Mouse (Mus musculus) ES-Bruce4 (cell line): ENCODE results near the gene Apaf1. TPM values are rescaled to one million over a fixed set of nuclear protein-coding genes. Genes with fewer than 3 reads are reported as not detected.

ENCODE experiments used
- H3K27ac ChIP-seq: 2 replicates; pipeline ENCODE4 v1.5.1; 2012; ENCODE audit warnings: low read length, inconsistent platforms; ENCODE audit not compliant: insufficient read depth
- H3K27me3 ChIP-seq: 2 replicates; pipeline ENCODE4 v1.6.1; 2012; ENCODE audit warnings: mild to moderate bottlenecking, low read length, inconsistent platforms; ENCODE audit not compliant: control insufficient read depth, poor library complexity, insufficient read depth, severe bottlenecking
- H3K36me3 ChIP-seq: 2 replicates; pipeline ENCODE4 v1.6.1; 2012; ENCODE audit warnings: inconsistent platforms, mild to moderate bottlenecking, low read length, moderate library complexity; ENCODE audit not compliant: control insufficient read depth, poor library complexity, insufficient read depth, severe bottlenecking
- H3K4me1 ChIP-seq: one replicate; pipeline ENCODE4 v1.8.1; 2011; ENCODE audit warnings: low read length; ENCODE audit not compliant: control insufficient read depth, insufficient read depth
- H3K4me3 ChIP-seq: 2 replicates; pipeline ENCODE4 v1.5.1; 2011; ENCODE audit warnings: low read depth, mild to moderate bottlenecking, low read length
- H3K9ac ChIP-seq: 2 replicates; pipeline ENCODE4 v1.6.1; 2012; ENCODE audit warnings: low read depth, mild to moderate bottlenecking, inconsistent platforms; ENCODE audit not compliant: poor library complexity, severe bottlenecking
- H3K9me3 ChIP-seq: replicated peaks from 2 replicates; pipeline ENCODE4 v1.6.1; 2012; ENCODE audit warnings: mild to moderate bottlenecking, low read length, inconsistent platforms; ENCODE audit not compliant: control insufficient read depth, poor library complexity, insufficient read depth, severe bottlenecking
- CTCF ChIP-seq: IDR thresholded peaks from one replicate; pipeline ENCODE4 v1.8.1; 2011; ENCODE audit warnings: low read depth, low read length
- EP300 ChIP-seq: IDR thresholded peaks from 2 replicates; pipeline ENCODE4 v1.6.1; 2011; ENCODE audit warnings: low read depth, low read length; ENCODE audit not compliant: insufficient read depth
- POLR2A ChIP-seq: IDR thresholded peaks from one replicate; pipeline ENCODE4 v1.8.1; 2011; ENCODE audit warnings: low read length; ENCODE audit not compliant: insufficient read depth
- polyA plus RNA-seq: library from polyadenylated mRNA; stranded (reverse); fragments of >200 nt; gene quantifications from 2 replicates; pipeline ENCODE4 v1.2.4, GENCODE M21; 2011; ENCODE audit warnings: low read depth; ENCODE audit not compliant: missing spikeins, insufficient read depth, insufficient read length

Gene Apaf1
- polyA plus RNA-seq: 71.2 and 73.0 TPM in 2 replicates

GRCm38 (mm10) chr10:91082550-91083392 is at the start of gene Apaf1, which contains the start of gene Ikbip:
Apaf1 (minus strand) TSS chr10:91082770.
Ikbip (plus strand) TSS chr10:91082940.
- H3K27me3 ChIP-seq: no peaks in the 10 kb centered on the region
- H3K4me1 ChIP-seq: no peaks in the 10 kb centered on the region
- H3K36me3 ChIP-seq: peaks cover 10% of the 10 kb centered on the region
- H3K4me3 ChIP-seq: peak within 1 kb of the TSS; percentile 84
- H3K27ac ChIP-seq: peak within 1 kb of the TSS; percentile 9
- peak within 1 kb of the TSS; percentile 87 for H3K9ac ChIP-seq
- peak; percentile 92 for TF ChIP-seq POLR2A
- TF ChIP-seq EP300: no peak
- no peaks in the 10 kb centered on the region for H3K9me3 ChIP-seq

GRCm38 (mm10) chr10:91131565-91131964 is 49.0 kb upstream of the Apaf1 start:
- Histone ChIP-seq H3K9me3 (no peaks in the 10 kb centered on the region), H3K27me3 (no peaks in the 10 kb centered on the region), H3K9ac (no peak overlapping the region), H3K36me3 (no peaks in the 10 kb centered on the region), H3K4me3 (no peak overlapping the region), H3K27ac (no peak overlapping the region), H3K4me1 (no peaks in the 10 kb centered on the region)
- TF ChIP-seq EP300: no peak
- no peak for TF ChIP-seq POLR2A
- TF ChIP-seq CTCF: no peak

DNA sequence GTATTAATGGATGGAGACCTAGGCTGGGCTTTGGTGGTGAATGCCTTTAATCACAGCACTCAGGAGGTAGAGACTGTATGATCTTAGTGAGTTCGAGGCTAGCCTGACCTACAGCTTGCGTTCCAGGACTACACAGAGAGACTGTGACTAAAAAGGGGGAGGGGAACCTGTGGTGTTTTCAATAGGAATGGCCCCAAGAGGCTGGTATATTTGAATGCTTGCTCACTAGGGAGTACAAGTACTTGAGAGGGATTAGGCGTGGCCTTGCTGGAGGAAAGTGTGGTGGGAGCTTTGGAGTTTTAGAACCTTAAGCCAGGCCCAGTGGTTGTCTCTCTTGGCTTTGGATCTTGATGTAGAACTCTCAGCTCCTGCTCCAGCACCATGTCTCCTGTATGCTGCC is 48.2 kb upstream of the Apaf1 start:
- Histone ChIP-seq H3K9me3 (no peaks in the 10 kb centered on the region), H3K4me3 (no peak overlapping the region), H3K36me3 (no peaks in the 10 kb centered on the region), H3K4me1 (no peaks in the 10 kb centered on the region), H3K27me3 (no peaks in the 10 kb centered on the region), H3K27ac (no peak overlapping the region), H3K9ac (no peak overlapping the region)
- TF ChIP-seq POLR2A (no peak), CTCF (no peak)

DNA sequence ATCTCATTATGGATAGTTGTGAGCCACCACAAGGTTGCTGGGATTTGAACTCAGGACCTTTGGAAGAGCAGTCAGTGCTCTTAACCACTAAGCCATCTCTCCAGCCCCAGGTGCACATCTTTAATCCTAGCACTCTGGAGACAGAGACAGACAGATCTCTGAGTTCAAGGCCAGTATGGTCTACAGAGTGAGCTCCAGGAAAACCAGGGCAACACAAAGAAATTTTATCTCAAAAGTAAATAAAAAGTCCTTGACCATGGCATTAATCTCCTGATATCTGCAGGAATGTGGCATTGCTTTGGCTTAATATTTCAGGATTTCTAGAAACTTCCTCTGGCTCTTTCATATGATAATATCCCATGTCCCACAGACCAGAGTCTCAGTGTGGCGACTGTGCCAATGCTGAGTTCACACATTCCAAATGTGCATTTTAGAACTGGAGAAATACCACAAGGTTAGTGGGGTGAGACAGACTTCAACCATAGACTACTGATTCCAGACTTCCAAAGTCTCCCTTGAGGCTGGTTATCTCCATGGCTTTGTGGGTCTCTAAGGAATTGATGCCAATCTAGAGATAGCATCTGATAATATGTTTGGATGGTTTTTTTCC is 46.1 kb upstream of the Apaf1 start:
- Histone ChIP-seq H3K4me3 (no peak overlapping the region), H3K27ac (no peak overlapping the region), H3K36me3 (no peaks in the 10 kb centered on the region), H3K4me1 (no peaks in the 10 kb centered on the region), H3K9me3 (no peaks in the 10 kb centered on the region), H3K27me3 (no peaks in the 10 kb centered on the region), H3K9ac (no peak overlapping the region)
- TF ChIP-seq EP300 (no peak), CTCF (no peak), POLR2A (no peak)

GRCm38 (mm10) chr10:91127395-91127794 is 44.8 kb upstream of the Apaf1 start:
- TF ChIP-seq POLR2A: no peak
- TF ChIP-seq EP300: no peak
- no peak for TF ChIP-seq CTCF
- H3K27ac ChIP-seq: no peak overlapping the region
- H3K4me1 ChIP-seq: no peaks in the 10 kb centered on the region
- H3K27me3 ChIP-seq: no peaks in the 10 kb centered on the region
- H3K36me3 ChIP-seq: peaks cover 2% of the 10 kb centered on the region; the same call in 1 of the 2 replicates
- no peak overlapping the region for H3K4me3 ChIP-seq
- no peaks in the 10 kb centered on the region for H3K9me3 ChIP-seq
- H3K9ac ChIP-seq: no peak overlapping the region

DNA sequence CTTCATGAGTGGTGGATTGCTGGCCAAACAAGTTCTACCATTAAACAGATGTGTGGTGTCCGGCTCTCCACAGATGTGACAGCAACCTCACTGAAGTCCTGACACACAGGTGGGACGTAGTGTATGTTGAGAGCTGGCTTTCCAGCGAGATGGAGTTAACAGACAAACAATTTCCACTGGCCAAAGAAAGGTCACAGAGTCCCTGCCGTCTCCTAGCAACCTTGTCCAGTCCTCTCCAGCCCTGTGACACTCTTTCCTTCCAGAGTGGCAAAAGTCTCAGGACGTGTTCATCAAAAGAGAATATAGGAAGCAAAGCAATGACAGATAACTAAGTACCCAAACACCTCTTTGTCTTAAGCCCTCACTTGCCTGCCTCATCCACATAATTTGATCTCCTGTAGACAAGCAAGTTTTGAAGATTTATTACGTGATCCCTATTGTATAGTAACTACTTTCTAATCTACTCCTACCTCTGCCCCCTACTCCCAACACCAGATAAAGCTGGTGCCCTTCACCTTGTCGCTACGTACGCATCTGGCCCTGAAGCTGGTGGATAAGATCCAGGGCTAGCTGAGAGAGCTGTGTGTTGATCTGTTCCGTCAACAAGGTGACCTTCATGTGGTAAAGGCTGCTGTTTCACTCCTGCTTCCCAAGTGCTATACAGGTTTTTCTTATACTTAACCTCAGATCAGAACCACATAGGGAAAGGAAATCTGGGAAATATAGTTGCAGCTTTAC is 44.2 kb upstream of the Apaf1 start:
- no peaks in the 10 kb centered on the region for H3K9me3 ChIP-seq
- peaks cover 7% of the 10 kb centered on the region for H3K36me3 ChIP-seq
- H3K9ac ChIP-seq: no peak overlapping the region
- H3K4me3 ChIP-seq: no peak overlapping the region
- no peak for TF ChIP-seq EP300
- no peak for TF ChIP-seq POLR2A
- no peak for TF ChIP-seq CTCF
- no peaks in the 10 kb centered on the region for H3K4me1 ChIP-seq
- no peak overlapping the region for H3K27ac ChIP-seq
- no peaks in the 10 kb centered on the region for H3K27me3 ChIP-seq
